Mouse (Mus musculus) testis, adult 2 months (tissue): Measurements from ENCODE around the gene Arpc5. TPM values are rescaled to one million over a fixed set of nuclear protein-coding genes. Genes with fewer than 3 reads are reported as not detected.

Experiments
- H3K27ac ChIP-seq: fragments of 200-500 bp; 2 replicates; pipeline ENCODE4 v1.5.1; 2012; ENCODE audit warnings: low read depth, low read length; ENCODE audit not compliant: control insufficient read depth, insufficient read depth
- H3K27me3 ChIP-seq: fragments of 200-500 bp; 2 replicates; pipeline ENCODE4 v1.6.1; 2012; ENCODE audit warnings: mild to moderate bottlenecking, low read length, moderate library complexity; ENCODE audit not compliant: control insufficient read depth, insufficient read depth
- H3K36me3 ChIP-seq: fragments of 200-500 bp; 2 replicates; pipeline ENCODE4 v1.6.1; 2012; ENCODE audit warnings: mild to moderate bottlenecking, low read length; ENCODE audit not compliant: control insufficient read depth, insufficient read depth
- H3K4me1 ChIP-seq: fragments of 200-500 bp; 2 replicates; pipeline ENCODE4 v1.6.1; 2012; ENCODE audit warnings: low read length; ENCODE audit not compliant: control insufficient read depth, insufficient read depth
- H3K4me3 ChIP-seq: fragments of 200-500 bp; 2 replicates; pipeline ENCODE4 v1.5.1; 2012; ENCODE audit warnings: low read depth, mild to moderate bottlenecking, low read length, moderate library complexity, mixed read lengths; ENCODE audit not compliant: control insufficient read depth
- CTCF ChIP-seq: fragments of 200-500 bp; IDR thresholded peaks from 2 replicates; pipeline ENCODE4 v1.5.1; 2012; ENCODE audit warnings: low read depth, mild to moderate bottlenecking, inconsistent platforms, low read length, moderate library complexity; ENCODE audit not compliant: control insufficient read depth, insufficient read depth, insufficient replicate concordance
- POLR2A ChIP-seq: fragments of 200-500 bp; IDR thresholded peaks from 2 replicates; pipeline ENCODE4 v1.6.1; 2012; ENCODE audit warnings: low read depth, mild to moderate bottlenecking, inconsistent platforms, low read length, moderate library complexity; ENCODE audit not compliant: control insufficient read depth
- polyA plus RNA-seq: library from polyadenylated mRNA; depleted of rRNA; stranded (reverse); fragments of >200 nt; gene quantifications from 2 replicates; pipeline ENCODE4 v1.2.3, GENCODE M21; 2012; rRNA removed

Gene Arpc5
- polyA plus RNA-seq, 1 experiment = 19.3 TPM

GRCm38 (mm10) chr1:152820911-152821695 lies 54.8 kb downstream of the Arpc5 start:
- H3K27me3 ChIP-seq = no peaks in the 10 kb centered on the region
- no peaks in the 10 kb centered on the region for H3K4me1 ChIP-seq
- TF ChIP-seq CTCF = no peak
- no peak for TF ChIP-seq POLR2A
- H3K4me3 ChIP-seq = no peak overlapping the region
- H3K36me3 ChIP-seq = no peaks in the 10 kb centered on the region
- H3K27ac ChIP-seq = no peak overlapping the region

GRCm38 (mm10) chr1:152821746-152822145 lies 55.4 kb downstream of the Arpc5 start:
- Histone ChIP-seq H3K4me3 (no peak overlapping the region), H3K27me3 (no peaks in the 10 kb centered on the region), H3K27ac (no peak overlapping the region), H3K36me3 (no peaks in the 10 kb centered on the region), H3K4me1 (no peaks in the 10 kb centered on the region)
- TF ChIP-seq POLR2A (no peak), CTCF (no peak)

GRCm38 (mm10) chr1:152824206-152824605 lies 57.9 kb downstream of the Arpc5 start:
- Histone ChIP-seq H3K27ac (no peak overlapping the region), H3K27me3 (no peaks in the 10 kb centered on the region), H3K4me3 (no peak overlapping the region), H3K4me1 (no peaks in the 10 kb centered on the region), H3K36me3 (no peaks in the 10 kb centered on the region)
- TF ChIP-seq CTCF (no peak), POLR2A (no peak)

Other genes starting within 250 kb of the Arpc5 start
- gene Apobec4, start 16.0 kb upstream of the Arpc5 start, polyA plus RNA-seq = 51.5 and 62.1 TPM in 2 replicates
- 49.2 and 55.2 TPM in 2 replicates for gene Rgl1, start 191 bp upstream of the Arpc5 start, polyA plus RNA-seq
- 0.40 and 0.44 TPM in 2 replicates for gene Ncf2, start 33.7 kb downstream of the Arpc5 start, polyA plus RNA-seq
- 99.6 and 107 TPM in 2 replicates for gene Smg7, start 136.1 kb downstream of the Arpc5 start, polyA plus RNA-seq
- 2.8 and 3.2 TPM in 2 replicates for gene Nmnat2, start 188.5 kb downstream of the Arpc5 start, polyA plus RNA-seq